Mouse (Mus musculus) heart, embryonic 14.5 days (tissue): ENCODE measurements around the gene Trim66. TPM values are rescaled to one million over a fixed set of nuclear protein-coding genes. Genes with fewer than 3 reads are reported as not detected.

Source experiments
- ATAC-seq: fragments of 200-750 bp; cut with Nextera tagmentation; 2 replicates; pipeline ENCODE4 v1.8.0; 2017; ENCODE audit warnings: low read depth, moderate TSS enrichment; ENCODE audit not compliant: insufficient number of reproducible peaks, insufficient read depth, low FRiP score
- H3K27ac ChIP-seq, 2 experiments: fragments of 200-500 bp in 1 of 2; fragments of 300-500 bp in 1 of 2; sonication (generic) in 1 of 2; replicated peaks in 1 of 2; 2 replicates each; pipeline ENCODE4 v1.5.1; 2012 to 2014; ENCODE audit warnings: low read depth in 2 of 2, low read length in 2 of 2, control low read depth in 1 of 2, mild to moderate bottlenecking in 1 of 2, mixed read lengths in 1 of 2; ENCODE audit not compliant: control insufficient read depth in 1 of 2, insufficient read depth in 1 of 2
- H3K27me3 ChIP-seq: fragments of 300-500 bp; sonication (generic); 2 replicates; pipeline ENCODE4 v1.6.1; 2014; ENCODE audit warnings: mild to moderate bottlenecking, low read length, control low read depth; ENCODE audit not compliant: control insufficient read depth, insufficient read depth
- H3K36me3 ChIP-seq: fragments of 300-500 bp; sonication (generic); 2 replicates; pipeline ENCODE4 v1.6.1; 2014; ENCODE audit warnings: mild to moderate bottlenecking, control low read depth, low read length, mixed read lengths; ENCODE audit not compliant: control insufficient read depth, insufficient read depth
- H3K4me1 ChIP-seq, 2 experiments: fragments of 200-500 bp in 1 of 2; fragments of 300-500 bp in 1 of 2; sonication (generic) in 1 of 2; 2 replicates each; pipeline ENCODE4 v1.6.1; 2012 to 2014; ENCODE audit warnings: low read length in 2 of 2, control low read depth in 1 of 2, mixed read lengths in 1 of 2; ENCODE audit not compliant: control insufficient read depth in 2 of 2, insufficient read depth in 2 of 2
- H3K4me2 ChIP-seq: fragments of 300-500 bp; sonication (generic); 2 replicates; pipeline ENCODE4 v1.6.1; 2014; ENCODE audit warnings: mild to moderate bottlenecking, low read length
- H3K4me3 ChIP-seq, 2 experiments: fragments of 200-500 bp in 1 of 2; fragments of 300-500 bp in 1 of 2; sonication (generic) in 1 of 2; 2 replicates each; pipeline ENCODE4 v1.5.1; 2012 to 2014; ENCODE audit warnings: low read length in 2 of 2, mild to moderate bottlenecking in 2 of 2, control low read depth in 1 of 2, low read depth in 1 of 2, moderate library complexity in 1 of 2; ENCODE audit not compliant: control insufficient read depth in 1 of 2, insufficient read depth in 1 of 2
- H3K9ac ChIP-seq: fragments of 300-500 bp; sonication (generic); 2 replicates; pipeline ENCODE4 v1.6.1; 2014; ENCODE audit warnings: mild to moderate bottlenecking, low read length
- H3K9me3 ChIP-seq: fragments of 300-500 bp; sonication (generic); 2 replicates; pipeline ENCODE4 v1.6.1; 2016; ENCODE audit warnings: low read length, control low read depth; ENCODE audit not compliant: control insufficient read depth
- WGBS: fragments of 180-500 bp; shearing (Covaris S2); extraction: QIAGEN DNeasy Blood & Tissue Kit; methylation state at CpG from one replicate; pipeline ENCODE4 v1.1.7; 2014; 5-methylcytosine and 5-hydroxymethylcytosine counted together
- microRNA-seq: library from miRNA; unstranded; fragments of <30 nt; microRNA quantifications from one replicate; pipeline ENCODE4, GENCODE M21; 2016
- polyA plus RNA-seq: library from polyadenylated mRNA; unstranded; fragments of >200 nt; fragmentation: Nextera tagmentation; extraction: Ambion mirVana; gene quantifications from 2 replicates; pipeline ENCODE4 v1.2.1, GENCODE M21; 2014

Gene Trim66
- polyA plus RNA-seq, 1 experiment from 2014 or later, result 0.11 TPM

- no peaks in the 10 kb centered on the region for H3K9me3 ChIP-seq
- ATAC-seq, result no peak
- no peak overlapping the region for H3K9ac ChIP-seq
- H3K4me3 ChIP-seq, result no peak overlapping the region
- 81% methylated on average over 7 of the region's 7 CpGs for WGBS
- H3K36me3 ChIP-seq, result no peaks in the 10 kb centered on the region
- H3K27ac ChIP-seq, result no peak overlapping the region
- H3K4me1 ChIP-seq, result no peaks in the 10 kb centered on the region
- H3K27me3 ChIP-seq, result no peaks in the 10 kb centered on the region
- no peak overlapping the region for H3K4me2 ChIP-seq
Measured at GRCm38 (mm10) chr7:109405491-109405890, 102.4 kb downstream of the Trim66 start.

GRCm38 (mm10) chr7:109399299-109399698 lies 108.6 kb downstream of the Trim66 start:
- H3K27me3 ChIP-seq, result no peaks in the 10 kb centered on the region
- H3K4me3 ChIP-seq, result no peak overlapping the region
- 41% methylated on average over 3 of the region's 3 CpGs for WGBS
- ATAC-seq, result no peak
- H3K27ac ChIP-seq, result no peak overlapping the region
- no peaks in the 10 kb centered on the region for H3K4me1 ChIP-seq
- H3K9ac ChIP-seq, result no peak overlapping the region
- no peaks in the 10 kb centered on the region for H3K9me3 ChIP-seq
- H3K4me2 ChIP-seq, result no peak overlapping the region
- no peaks in the 10 kb centered on the region for H3K36me3 ChIP-seq

Small RNA genes within 50 kb of the gene (microRNA-seq; reads per million reads assigned to microRNA genes)
- gene Gm47284, result not detected

Other genes starting within 250 kb of the Trim66 start
- gene Stk33, start 69.1 kb downstream of the Trim66 start, polyA plus RNA-seq, result 0.26 TPM in 1 of 2 replicates, not detected in the other
- gene Rpl27a, start 11.0 kb upstream of the Trim66 start, polyA plus RNA-seq, result 82.8 and 86.9 TPM in 2 replicates
- 27.7 and 29.9 TPM in 2 replicates for gene St5, start 195.5 kb upstream of the Trim66 start, polyA plus RNA-seq
- 32.3 and 33.1 TPM in 2 replicates for gene Akip1, start 195.6 kb upstream of the Trim66 start, polyA plus RNA-seq
- 0.16 TPM in 1 of 2 replicates, not detected in the other for gene BC051019, start 215.7 kb upstream of the Trim66 start, polyA plus RNA-seq
- not detected in 2 replicates for gene Ascl3, start 223.6 kb upstream of the Trim66 start, polyA plus RNA-seq
- gene Tmem9b, start 244.7 kb upstream of the Trim66 start, polyA plus RNA-seq, result 64.2 and 66.1 TPM in 2 replicates